Mouse (Mus musculus) lung, adult 2 months (tissue): ENCODE data around the gene Stau1.

Source experiments
- CTCF ChIP-seq: fragments of 200-500 bp; IDR thresholded peaks from 2 replicates; pipeline ENCODE4 v1.5.1; 2011; ENCODE audit warnings: mild to moderate bottlenecking, low read length, control low read depth; ENCODE audit not compliant: insufficient read depth
- POLR2A ChIP-seq: fragments of 200-500 bp; IDR thresholded peaks from 2 replicates; pipeline ENCODE4 v1.6.1; 2011; ENCODE audit warnings: low read depth, mild to moderate bottlenecking, control low read depth, low read length, borderline replicate concordance; ENCODE audit errors: extremely low read depth

DNA sequence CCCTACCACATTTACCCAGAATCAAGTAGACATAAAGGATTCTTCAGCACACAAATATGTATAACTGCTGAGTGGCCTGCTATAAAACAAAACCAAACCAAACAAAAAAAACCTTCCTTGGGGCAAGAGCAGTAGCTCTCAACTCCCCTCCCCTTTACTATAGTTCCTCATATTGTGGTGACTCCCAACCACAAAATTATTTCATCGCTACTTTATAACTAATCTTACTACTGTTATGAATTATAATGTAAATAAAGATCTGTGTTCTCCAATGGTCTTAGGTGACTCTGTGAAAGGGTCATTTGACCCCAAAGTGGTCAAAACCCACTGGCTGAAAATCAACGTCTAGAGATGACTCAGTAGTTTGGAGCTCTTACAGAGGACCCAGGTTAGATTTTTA, 15.9 kb downstream of the Stau1 start:
- TF ChIP-seq POLR2A (no peak), CTCF (no peak)
